Mouse (Mus musculus) liver, adult 2 months (tissue): ENCODE measurements around the gene Nod1.

Experiments
- CTCF ChIP-seq: fragments of 200-500 bp; IDR thresholded peaks from 2 replicates; pipeline ENCODE4 v1.5.1; 2011; ENCODE audit warnings: low read depth, low read length, control low read depth
- POLR2A ChIP-seq: fragments of 200-500 bp; IDR thresholded peaks from 2 replicates; pipeline ENCODE4 v1.6.1; 2011; ENCODE audit warnings: low read length, control low read depth; ENCODE audit not compliant: insufficient read depth; ENCODE audit errors: extremely low read depth

GRCm38 (mm10) chr6:54940126-54940525 lies 32.3 kb downstream of the Nod1 start:
- TF ChIP-seq POLR2A = no peak
- TF ChIP-seq CTCF = no peak
